Mouse (Mus musculus): ENCODE data around the gene Rab27a. TPM values are rescaled to one million over a fixed set of nuclear protein-coding genes. Genes with fewer than 3 reads are reported as not detected.
A peak's percentile ranks its signal among the peaks of the same experiment; 100 is the strongest.

Rab27a gene
- total RNA-seq, 1 experiment: 4.6 TPM

- no peak overlapping the region for H3K4me3 ChIP-seq (ENCODE audit: insufficient read depth in 1 of 2, low read depth in 1 of 2, low read length in 2 of 2, poor library complexity in 1 of 2, severe bottlenecking in 1 of 2)
- in situ Hi-C loops (cut with MboI; ENCODE audit: low sequenced_read_pairs in 2 of 2, unreplicated experiment in 2 of 2): no loop called here
- TF ChIP-seq MAFK (IDR thresholded peaks at IDR 0.05; ENCODE audit: insufficient read depth, low read depth, low read length) (no peak), ZC3H11A (IDR thresholded peaks at IDR 0.05; ENCODE audit: borderline replicate concordance, low read depth, low read length) (no peak), CHD2 (IDR thresholded peaks at IDR 0.05; ENCODE audit: low read depth, low read length) (no peak), HCFC1 (IDR thresholded peaks at IDR 0.05; ENCODE audit: borderline replicate concordance, insufficient read depth, low read length) (no peak), ZNF384 (IDR thresholded peaks at IDR 0.05; ENCODE audit: low read depth, low read length) (no peak)
- H3K36me3 ChIP-seq (ENCODE audit: control insufficient read depth, insufficient read depth, low read length, poor library complexity, severe bottlenecking): no peaks in the 10 kb centered on the region
- H3K9me3 ChIP-seq (ENCODE audit: control insufficient read depth, insufficient read depth, low read depth, low read length): no peaks in the 10 kb centered on the region
- H3K4me1 ChIP-seq (ENCODE audit: control insufficient read depth in 2 of 2, insufficient read depth in 2 of 2, low read length in 2 of 2, poor library complexity in 1 of 2): peaks cover 12 to 26% of the 10 kb centered on the region in 2 experiments; a peak in 3 of 4 replicates
- DNase-seq (ENCODE audit: low read depth, low spot score): no peak
- H3K9ac ChIP-seq (ENCODE audit: insufficient read depth, low read depth, low read length, poor library complexity, severe bottlenecking): no peak overlapping the region
- H3K27ac ChIP-seq (ENCODE audit: insufficient read depth, low read depth, low read length, poor library complexity, severe bottlenecking): no peak overlapping the region
Observed at GRCm38 (mm10) chr9:73067086-73067485, 22.4 kb downstream of the Rab27a start.

GRCm38 (mm10) chr9:73068230-73068679 is 23.6 kb downstream of the Rab27a start:
- no peak for DNase-seq (ENCODE audit: low read depth, low spot score)
- no peak overlapping the region; the same call in 1 of the 2 replicates for H3K9ac ChIP-seq (ENCODE audit: insufficient read depth, low read depth, low read length, poor library complexity, severe bottlenecking)
- H3K27ac ChIP-seq (ENCODE audit: insufficient read depth, low read depth, low read length, poor library complexity, severe bottlenecking): peak overlapping the region; percentile 15; the same call in 1 of the 2 replicates
- H3K36me3 ChIP-seq (ENCODE audit: control insufficient read depth, insufficient read depth, low read length, poor library complexity, severe bottlenecking): no peaks in the 10 kb centered on the region
- peaks cover 12 to 25% of the 10 kb centered on the region in 2 experiments; a peak in 3 of 4 replicates for H3K4me1 ChIP-seq (ENCODE audit: control insufficient read depth in 2 of 2, insufficient read depth in 2 of 2, low read length in 2 of 2, poor library complexity in 1 of 2)
- H3K9me3 ChIP-seq (ENCODE audit: control insufficient read depth, insufficient read depth, low read depth, low read length): no peaks in the 10 kb centered on the region
- in situ Hi-C loops (cut with MboI; ENCODE audit: low sequenced_read_pairs in 2 of 2, unreplicated experiment in 2 of 2): no loop called here
- H3K4me3 ChIP-seq (ENCODE audit: insufficient read depth in 1 of 2, low read depth in 1 of 2, low read length in 2 of 2, poor library complexity in 1 of 2, severe bottlenecking in 1 of 2): no peak overlapping the region; a peak in 1 of 4 replicates
- TF ChIP-seq ZC3H11A (IDR thresholded peaks at IDR 0.05; ENCODE audit: borderline replicate concordance, low read depth, low read length) (no peak), MAFK (IDR thresholded peaks at IDR 0.05; ENCODE audit: insufficient read depth, low read depth, low read length) (no peak), ZNF384 (IDR thresholded peaks at IDR 0.05; ENCODE audit: low read depth, low read length) (no peak), CHD2 (IDR thresholded peaks at IDR 0.05; ENCODE audit: low read depth, low read length) (no peak), HCFC1 (IDR thresholded peaks at IDR 0.05; ENCODE audit: borderline replicate concordance, insufficient read depth, low read length) (no peak)

GRCm38 (mm10) chr9:73068688-73069087 is 24.0 kb downstream of the Rab27a start:
- no peak overlapping the region for H3K9ac ChIP-seq (ENCODE audit: insufficient read depth, low read depth, low read length, poor library complexity, severe bottlenecking)
- H3K36me3 ChIP-seq (ENCODE audit: control insufficient read depth, insufficient read depth, low read length, poor library complexity, severe bottlenecking): no peaks in the 10 kb centered on the region
- DNase-seq (ENCODE audit: low read depth, low spot score): no peak
- peaks cover 9 to 21% of the 10 kb centered on the region in 2 experiments; a peak in 3 of 4 replicates for H3K4me1 ChIP-seq (ENCODE audit: control insufficient read depth in 2 of 2, insufficient read depth in 2 of 2, low read length in 2 of 2, poor library complexity in 1 of 2)
- in situ Hi-C loops (cut with MboI; ENCODE audit: low sequenced_read_pairs in 2 of 2, unreplicated experiment in 2 of 2): no loop called here
- H3K4me3 ChIP-seq (ENCODE audit: insufficient read depth in 1 of 2, low read depth in 1 of 2, low read length in 2 of 2, poor library complexity in 1 of 2, severe bottlenecking in 1 of 2): no peak overlapping the region
- H3K27ac ChIP-seq (ENCODE audit: insufficient read depth, low read depth, low read length, poor library complexity, severe bottlenecking): no peak overlapping the region
- H3K9me3 ChIP-seq (ENCODE audit: control insufficient read depth, insufficient read depth, low read depth, low read length): no peaks in the 10 kb centered on the region
- TF ChIP-seq CHD2 (IDR thresholded peaks at IDR 0.05; ENCODE audit: low read depth, low read length) (no peak), HCFC1 (IDR thresholded peaks at IDR 0.05; ENCODE audit: borderline replicate concordance, insufficient read depth, low read length) (no peak), ZNF384 (IDR thresholded peaks at IDR 0.05; ENCODE audit: low read depth, low read length) (no peak), MAFK (IDR thresholded peaks at IDR 0.05; ENCODE audit: insufficient read depth, low read depth, low read length) (no peak)

- TF ChIP-seq HCFC1 (IDR thresholded peaks at IDR 0.05; ENCODE audit: borderline replicate concordance, insufficient read depth, low read length): no peak
- TF ChIP-seq MAFK (IDR thresholded peaks at IDR 0.05; ENCODE audit: insufficient read depth, low read depth, low read length): no peak
- 0 out of 2 replicates have a peak, but pooled peaks have one; percentile 1 for TF ChIP-seq ZC3H11A (IDR thresholded peaks at IDR 0.05; ENCODE audit: borderline replicate concordance, low read depth, low read length)
- peak; percentile 95 for TF ChIP-seq ZNF384 (IDR thresholded peaks at IDR 0.05; ENCODE audit: low read depth, low read length)
- no peak for TF ChIP-seq CHD2 (IDR thresholded peaks at IDR 0.05; ENCODE audit: low read depth, low read length)
- in situ Hi-C loops (cut with MboI; ENCODE audit: low sequenced_read_pairs in 2 of 2, unreplicated experiment in 2 of 2): no loop called here
- no peaks in the 10 kb centered on the region for H3K36me3 ChIP-seq (ENCODE audit: control insufficient read depth, insufficient read depth, low read length, poor library complexity, severe bottlenecking)
- no peaks in the 10 kb centered on the region for H3K9me3 ChIP-seq (ENCODE audit: control insufficient read depth, insufficient read depth, low read depth, low read length)
- H3K27ac ChIP-seq (ENCODE audit: insufficient read depth, low read depth, low read length, poor library complexity, severe bottlenecking): peak overlapping the region; percentile 92
- H3K4me3 ChIP-seq (ENCODE audit: insufficient read depth in 1 of 2, low read depth in 1 of 2, low read length in 2 of 2, poor library complexity in 1 of 2, severe bottlenecking in 1 of 2): no peak overlapping the region
- peaks cover 9 to 20% of the 10 kb centered on the region in 2 experiments; a peak in 3 of 4 replicates for H3K4me1 ChIP-seq (ENCODE audit: control insufficient read depth in 2 of 2, insufficient read depth in 2 of 2, low read length in 2 of 2, poor library complexity in 1 of 2)
- H3K9ac ChIP-seq (ENCODE audit: insufficient read depth, low read depth, low read length, poor library complexity, severe bottlenecking): no peak overlapping the region; the same call in 1 of the 2 replicates
- DNase-seq (ENCODE audit: low read depth, low spot score): peak; percentile 75
Observed at GRCm38 (mm10) chr9:73070971-73071659, 26.5 kb downstream of the Rab27a start.

All from ES-E14 (cell line).